Mouse (Mus musculus): ENCODE data around the gene 0610010F05Rik. TPM values are rescaled to one million over a fixed set of nuclear protein-coding genes. Genes with fewer than 3 reads are reported as not detected.
"Not testable (repeated sequence)": the region's sequence is repeated elsewhere in the genome, so short reads cannot be mapped to it uniquely, and the experiment has no call there.

The 0610010F05Rik gene
- polyA plus RNA-seq, 1 experiment from 2014 or later, result 20.0 TPM

DNA sequence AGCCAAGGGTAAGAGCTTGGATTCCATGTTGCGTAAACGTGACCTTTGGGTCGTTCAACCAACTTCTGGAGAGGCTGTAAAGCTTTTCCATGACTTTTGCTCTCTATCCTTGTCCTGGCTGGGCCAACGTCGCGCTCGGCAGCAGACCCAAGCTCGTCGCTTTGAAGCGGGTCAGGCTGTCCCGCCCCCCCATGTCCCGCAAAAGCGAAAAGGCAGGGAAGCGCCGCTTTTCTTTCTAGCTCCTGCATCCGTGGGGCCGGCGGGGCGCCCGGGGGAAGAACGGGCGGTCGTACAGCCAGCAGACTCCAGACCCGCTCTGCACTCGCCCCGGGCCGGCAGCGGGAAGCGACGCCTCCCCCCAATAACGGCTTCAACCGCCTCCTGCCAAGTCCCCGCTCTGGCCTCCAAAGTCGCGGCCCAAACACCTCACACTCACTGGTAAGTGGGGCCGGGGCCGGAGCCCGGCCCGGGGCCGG is 31.9 kb upstream of the 0610010F05Rik start, which contains the start of gene Pus10:
Pus10 (plus strand) TSS at position 364 of the 476 bp plus-strand sequence.
- ATAC-seq (peak; percentile 51), DNase-seq (ENCODE audit: low read depth, low spot score) (no peak)
- no peak for TF ChIP-seq CTCF (IDR thresholded peaks at IDR 0.05)
- CTCF ChIA-PET, result no interaction called here
- no peaks in the 10 kb centered on the region for H3K27me3 ChIP-seq
- POLR2A ChIA-PET, result interaction anchor here (0.8 to 1.1 kb wide), 3 partner anchors 8 to 104 kb away, joined by 3 read pairs; no protein-coding TSS in a partner anchor
- in situ Hi-C loops (cut with MboI; ENCODE audit: low pct_unique_long_range_greater_than_20kb), result no loop called here

DNA sequence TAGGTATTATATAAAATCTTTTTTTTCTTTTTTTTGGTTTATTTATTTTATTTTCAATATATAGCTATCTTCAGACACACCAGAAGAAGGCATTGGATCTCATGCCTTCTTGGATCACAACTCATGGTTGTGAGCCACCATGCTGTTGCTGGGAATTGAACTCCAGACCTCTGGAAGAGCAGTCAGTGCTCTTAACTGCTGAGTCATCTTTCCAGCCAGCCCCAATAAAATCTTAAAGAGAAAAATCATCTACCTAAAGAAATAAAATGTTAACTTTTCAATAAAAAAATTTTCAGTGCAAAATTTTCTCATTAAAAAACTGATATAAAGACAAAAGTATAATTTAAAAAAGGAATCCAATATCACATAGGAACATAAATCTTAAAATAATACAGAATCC is 30.8 kb upstream of the 0610010F05Rik start:
- in situ Hi-C loops (cut with MboI; ENCODE audit: low pct_unique_long_range_greater_than_20kb), result no loop called here
- TF ChIP-seq CTCF (IDR thresholded peaks at IDR 0.05), result no peak
- CTCF ChIA-PET, result interaction anchor here (2.0 kb wide), 1 partner anchor 12 kb away, joined by 5 read pairs; no protein-coding TSS in a partner anchor

DNA sequence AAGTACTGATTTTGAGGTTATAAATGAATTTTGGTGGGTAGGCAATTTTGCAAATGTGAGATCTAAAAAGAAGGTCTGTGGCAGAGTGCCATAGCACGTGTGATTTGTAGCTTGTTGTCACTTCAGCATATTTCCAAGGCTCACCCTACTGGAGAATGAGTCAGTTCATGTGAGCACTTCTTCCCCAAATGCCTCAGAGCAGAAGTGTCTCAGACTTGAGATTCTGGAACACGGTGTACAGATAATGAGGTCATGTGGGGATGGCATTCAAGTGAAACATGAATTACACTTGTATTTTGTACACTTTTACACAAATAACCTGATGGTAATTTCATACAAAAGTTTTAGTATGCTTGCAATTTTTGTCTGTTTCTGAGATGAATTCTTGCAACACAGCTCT is 24.4 kb upstream of the 0610010F05Rik start:
- no peaks in the 10 kb centered on the region for H3K27me3 ChIP-seq
- no peak for TF ChIP-seq CTCF (IDR thresholded peaks at IDR 0.05)
- ChIA-PET POLR2A (interaction anchor here (1.3 to 1.6 kb wide), 2 partner anchors 8 to 12 kb away, joined by 3 read pairs; partner anchors contain the start of genes Pex13 and Pus10), CTCF (interaction anchor here (0.7 kb wide), 1 partner anchor 11 kb away, joined by 3 read pairs; no protein-coding TSS in a partner anchor)
- in situ Hi-C loops (cut with MboI; ENCODE audit: low pct_unique_long_range_greater_than_20kb), result no loop called here
- no peak for ATAC-seq
- DNase-seq (ENCODE audit: low read depth, low spot score), result no peak

More for the DNA sequence above, 30.8 kb upstream of the 0610010F05Rik start:
- no peak for DNase-seq (ENCODE audit: low read depth, low spot score)
- POLR2A ChIA-PET, result no interaction called here
- no peak for ATAC-seq
- H3K27me3 ChIP-seq, result no peaks in the 10 kb centered on the region

DNA sequence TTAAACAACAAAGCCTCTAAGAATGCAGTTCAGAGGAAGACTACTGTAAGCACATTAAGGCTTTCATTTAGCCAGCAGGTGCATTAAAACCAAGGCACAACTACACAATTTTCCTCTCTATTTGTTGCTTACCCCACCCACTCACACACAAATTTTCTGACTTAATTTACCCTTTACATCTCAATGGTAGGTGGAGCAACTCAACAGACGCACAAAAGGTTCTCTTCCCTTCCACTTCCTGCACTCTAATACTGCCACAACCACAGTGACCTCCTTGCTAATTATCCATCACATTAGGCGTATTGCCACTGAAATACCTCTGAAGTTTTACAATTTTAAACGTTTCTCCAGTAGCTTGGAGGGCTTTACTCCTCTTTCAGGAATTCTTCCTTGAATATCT is 20.2 kb upstream of the 0610010F05Rik start:
- no peaks in the 10 kb centered on the region for H3K27me3 ChIP-seq
- CTCF ChIA-PET, result no interaction called here
- in situ Hi-C loops (cut with MboI; ENCODE audit: low pct_unique_long_range_greater_than_20kb), result no loop called here
- no peak for DNase-seq (ENCODE audit: low read depth, low spot score)
- POLR2A ChIA-PET, result interaction anchor here (0.7 kb wide), 1 partner anchor 228 kb away, joined by 3 read pairs; no protein-coding TSS in a partner anchor
- no peak for TF ChIP-seq CTCF (IDR thresholded peaks at IDR 0.05)
- ATAC-seq, result no peak

DNA sequence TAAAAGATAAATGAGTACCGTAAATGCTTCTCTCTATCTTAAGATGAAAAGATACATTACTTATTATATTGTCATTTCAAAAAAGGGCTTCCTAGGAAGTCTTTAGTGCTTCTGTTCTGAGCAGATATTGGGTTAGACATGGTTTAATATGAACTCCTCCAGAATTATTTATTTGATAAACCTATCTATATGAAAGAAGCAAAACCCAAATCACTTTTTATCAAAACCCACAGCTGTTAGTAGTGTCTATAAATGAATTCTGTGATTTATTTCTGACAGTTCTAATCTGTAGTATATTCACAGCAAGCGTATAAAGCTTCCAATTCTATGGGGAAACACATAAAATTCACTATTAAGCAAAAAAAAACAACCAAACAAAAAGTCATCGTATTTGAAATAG is 14.4 kb upstream of the 0610010F05Rik start:
- TF ChIP-seq CTCF (IDR thresholded peaks at IDR 0.05), result no peak
- no peak for ATAC-seq
- H3K27me3 ChIP-seq, result no peaks in the 10 kb centered on the region
- DNase-seq (ENCODE audit: low read depth, low spot score), result no peak
- ChIA-PET CTCF (interaction anchor here (1.5 kb wide), 1 partner anchor 12 kb away, joined by 5 read pairs; no protein-coding TSS in a partner anchor), POLR2A (no interaction called here)
- in situ Hi-C loops (cut with MboI; ENCODE audit: low pct_unique_long_range_greater_than_20kb), result no loop called here

DNA sequence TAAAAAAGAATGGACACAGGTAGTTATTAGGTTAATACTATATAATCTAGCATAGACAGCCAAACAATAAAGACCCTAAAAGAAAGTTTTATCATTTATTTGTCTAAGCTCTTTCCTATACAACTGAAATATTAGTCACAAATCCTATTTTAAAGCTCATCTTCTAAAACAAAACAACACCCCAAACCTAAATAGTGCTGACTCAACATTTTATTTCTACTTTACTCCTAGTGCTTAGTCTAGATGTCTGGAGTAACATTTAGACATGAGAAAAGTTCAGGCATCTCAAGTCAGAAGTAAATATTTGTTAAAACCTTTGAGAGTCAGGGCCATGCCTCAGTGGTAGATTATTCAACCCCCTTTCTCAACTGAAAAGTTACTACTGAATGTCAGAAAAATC is 14.0 kb upstream of the 0610010F05Rik start:
- CTCF ChIA-PET, result interaction anchor here (1.4 to 1.5 kb wide), 2 partner anchors 10 to 12 kb away, joined by 3 to 5 read pairs; no protein-coding TSS in a partner anchor
- ATAC-seq (no peak), DNase-seq (ENCODE audit: low read depth, low spot score) (no peak)
- in situ Hi-C loops (cut with MboI; ENCODE audit: low pct_unique_long_range_greater_than_20kb), result no loop called here
- TF ChIP-seq CTCF (IDR thresholded peaks at IDR 0.05), result no peak
- POLR2A ChIA-PET, result no interaction called here
- H3K27me3 ChIP-seq, result no peaks in the 10 kb centered on the region

DNA sequence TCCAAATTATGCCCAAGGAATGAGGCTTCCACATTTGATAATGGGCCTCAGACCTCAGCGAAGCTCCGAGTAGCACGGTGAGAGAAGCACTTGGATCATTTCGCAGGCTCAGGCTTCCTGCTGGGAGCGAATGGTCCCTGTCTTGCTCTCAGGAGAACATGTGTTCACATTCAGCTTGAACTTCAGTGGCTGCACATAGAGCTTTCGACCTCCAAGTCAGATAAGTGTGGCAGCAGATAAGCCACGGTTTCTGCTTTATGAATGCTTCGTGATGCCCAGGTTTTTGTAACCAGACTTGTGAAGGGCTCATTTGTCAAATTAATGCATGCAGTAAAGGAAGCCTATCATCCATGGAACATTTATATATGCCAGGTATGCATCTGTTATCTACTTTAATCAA is 1.1 kb upstream of the 0610010F05Rik start:
- no peak for TF ChIP-seq CTCF (IDR thresholded peaks at IDR 0.05)
- ChIA-PET CTCF (interaction anchor here (1.2 kb wide), 1 partner anchor 9 kb away, joined by 3 read pairs; no protein-coding TSS in a partner anchor), POLR2A (no interaction called here)
- no peaks in the 10 kb centered on the region for H3K27me3 ChIP-seq
- DNase-seq (ENCODE audit: low read depth, low spot score) (no peak), ATAC-seq (no peak)
- in situ Hi-C loops (cut with MboI; ENCODE audit: low pct_unique_long_range_greater_than_20kb), result no loop called here

DNA sequence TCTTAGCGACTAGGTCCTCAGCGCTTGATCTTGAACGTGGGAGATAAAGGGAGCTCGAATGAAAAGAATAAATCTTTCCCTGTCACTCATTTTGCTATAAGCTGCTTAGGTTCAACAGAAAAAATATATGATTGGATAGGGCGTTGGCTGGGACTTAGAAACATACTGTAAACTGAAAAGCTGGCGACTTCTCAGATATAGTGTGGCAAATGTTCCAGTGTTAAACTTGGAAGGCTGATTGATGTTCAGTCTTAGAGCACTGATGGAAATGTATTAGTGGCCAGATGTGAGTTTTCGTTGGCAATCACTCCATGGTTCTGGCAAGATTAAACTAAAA is 408 bp upstream of the 0610010F05Rik start:
- peak; percentile 21 for ATAC-seq
- no peak for TF ChIP-seq CTCF (IDR thresholded peaks at IDR 0.05)
- DNase-seq (ENCODE audit: low read depth, low spot score), result no peak
- H3K27me3 ChIP-seq, result no peaks in the 10 kb centered on the region
- ChIA-PET CTCF (interaction anchor here (1.2 kb wide), 1 partner anchor 10 kb away, joined by 3 read pairs; no protein-coding TSS in a partner anchor), POLR2A (interaction anchor here (0.9 to 1.1 kb wide), 2 partner anchors 13 to 27 kb away, joined by 3 to 4 read pairs; no protein-coding TSS in a partner anchor)
- in situ Hi-C loops (cut with MboI; ENCODE audit: low pct_unique_long_range_greater_than_20kb), result no loop called here

DNA sequence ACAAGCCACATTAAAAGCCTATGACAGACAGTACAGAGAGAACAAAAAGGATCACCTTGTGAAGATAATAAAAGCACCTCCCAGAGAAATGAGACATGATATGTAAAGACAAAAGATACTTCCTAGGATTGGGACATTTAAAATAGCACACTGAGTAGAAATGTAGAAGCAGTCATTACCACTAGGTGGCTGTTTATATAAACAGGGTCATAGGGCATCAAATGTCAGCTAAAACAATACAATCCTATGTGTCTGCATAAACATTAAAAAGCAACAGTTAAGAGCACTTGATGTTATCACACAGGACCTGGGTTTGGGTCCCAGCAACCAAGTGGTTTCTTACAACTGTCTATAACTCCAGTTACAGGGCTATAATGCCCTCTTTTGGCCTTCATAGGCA is 2.8 kb downstream of the 0610010F05Rik start:
- TF ChIP-seq CTCF (IDR thresholded peaks at IDR 0.05), result peak; percentile 27
- ATAC-seq (no peak), DNase-seq (ENCODE audit: low read depth, low spot score) (no peak)
- ChIA-PET CTCF (interaction anchor here (1.2 to 1.4 kb wide), 3 partner anchors 15 to 37 kb away, joined by 3 to 4 read pairs (median 3); no protein-coding TSS in a partner anchor), POLR2A (no interaction called here)
- in situ Hi-C loops (cut with MboI; ENCODE audit: low pct_unique_long_range_greater_than_20kb), result no loop called here
- no peaks in the 10 kb centered on the region for H3K27me3 ChIP-seq

DNA sequence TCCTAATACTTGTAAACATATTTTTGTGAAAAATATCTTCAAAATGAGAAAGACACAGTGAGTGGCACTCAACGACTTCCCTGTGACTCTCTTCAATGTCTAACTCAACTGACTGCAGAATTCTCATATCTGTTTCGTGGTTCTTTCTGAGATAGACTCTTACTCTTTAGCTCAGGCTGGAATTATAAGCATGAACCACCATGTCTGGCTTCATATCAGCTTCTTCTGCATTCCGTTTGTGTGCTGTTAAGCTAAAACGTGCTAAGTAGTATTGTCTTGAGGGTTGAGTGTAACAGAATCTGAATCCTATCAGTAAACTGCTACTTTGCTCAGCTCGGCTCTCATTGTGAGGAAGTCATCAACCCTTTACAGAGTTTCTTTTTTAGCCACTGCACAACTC is 14.4 kb downstream of the 0610010F05Rik start:
- in situ Hi-C loops (cut with MboI; ENCODE audit: low pct_unique_long_range_greater_than_20kb), result no loop called here
- DNase-seq (ENCODE audit: low read depth, low spot score) (no peak), ATAC-seq (no peak)
- CTCF ChIA-PET, result interaction anchor here (0.8 to 1.1 kb wide), 2 partner anchors 12 to 33 kb away, joined by 3 read pairs; no protein-coding TSS in a partner anchor
- no peak for TF ChIP-seq CTCF (IDR thresholded peaks at IDR 0.05)
- POLR2A ChIA-PET, result no interaction called here
- no peaks in the 10 kb centered on the region for H3K27me3 ChIP-seq

DNA sequence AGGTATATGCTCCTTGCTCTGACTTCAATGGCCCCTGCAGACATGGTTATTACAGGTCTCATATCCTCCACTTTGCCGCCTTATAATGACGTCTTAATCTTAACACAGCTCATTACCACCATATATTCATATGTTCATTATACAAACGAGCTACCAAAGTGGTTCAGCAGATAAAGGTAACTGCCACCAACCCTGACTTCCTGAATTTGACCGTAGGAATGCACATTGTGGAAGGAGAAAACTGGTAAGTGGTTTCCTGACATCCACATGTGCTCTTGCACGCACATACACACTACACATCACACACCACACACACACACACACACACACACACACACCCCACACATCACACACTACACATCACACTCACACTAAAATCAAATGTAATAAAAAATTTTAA is 18.9 kb downstream of the 0610010F05Rik start:
- H3K27me3 ChIP-seq, result no peaks in the 10 kb centered on the region
- DNase-seq (ENCODE audit: low read depth, low spot score), result no peak
- no peak for TF ChIP-seq CTCF (IDR thresholded peaks at IDR 0.05)
- in situ Hi-C loops (cut with MboI; ENCODE audit: low pct_unique_long_range_greater_than_20kb), result no loop called here
- POLR2A ChIA-PET, result no interaction called here
- no peak for ATAC-seq
- CTCF ChIA-PET, result interaction anchor here (1.3 kb wide), 1 partner anchor 17 kb away, joined by 3 read pairs; no protein-coding TSS in a partner anchor

DNA sequence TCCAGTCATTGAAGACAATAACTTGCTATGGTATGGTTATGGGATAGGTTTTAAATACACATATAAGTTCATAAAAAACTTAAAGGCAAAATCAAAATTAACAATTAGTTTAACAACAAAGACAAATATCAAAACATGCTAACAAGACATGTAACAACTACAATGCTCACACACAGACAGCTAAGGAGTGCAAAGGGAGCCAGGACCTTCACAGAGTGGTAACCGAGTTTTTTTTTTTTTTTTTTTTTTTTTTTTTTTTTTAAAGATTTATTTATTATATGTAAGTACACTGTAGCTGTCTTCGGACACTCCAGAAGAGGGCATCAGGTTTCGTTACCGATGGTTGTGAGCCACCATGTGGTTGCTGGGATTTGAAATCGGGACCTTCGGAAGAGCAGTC is 26.1 kb downstream of the 0610010F05Rik start:
- DNase-seq (ENCODE audit: low read depth, low spot score); H3K27me3 ChIP-seq; POLR2A ChIA-PET; ATAC-seq; in situ Hi-C loops (cut with MboI; ENCODE audit: low pct_unique_long_range_greater_than_20kb): not testable (repeated sequence)
- CTCF ChIA-PET, result interaction anchor here (1.2 kb wide), 1 partner anchor 12 kb away, joined by 3 read pairs; no protein-coding TSS in a partner anchor
